Mouse (Mus musculus) liver, adult 2 months (tissue): ENCODE data around the gene Gpd1.

ENCODE experiments used
- CTCF ChIP-seq: fragments of 200-500 bp; IDR thresholded peaks from 2 replicates; pipeline ENCODE4 v1.5.1; 2011; ENCODE audit warnings: low read depth, low read length, control low read depth
- POLR2A ChIP-seq: fragments of 200-500 bp; IDR thresholded peaks from 2 replicates; pipeline ENCODE4 v1.6.1; 2011; ENCODE audit warnings: low read length, control low read depth; ENCODE audit not compliant: insufficient read depth; ENCODE audit errors: extremely low read depth

DNA sequence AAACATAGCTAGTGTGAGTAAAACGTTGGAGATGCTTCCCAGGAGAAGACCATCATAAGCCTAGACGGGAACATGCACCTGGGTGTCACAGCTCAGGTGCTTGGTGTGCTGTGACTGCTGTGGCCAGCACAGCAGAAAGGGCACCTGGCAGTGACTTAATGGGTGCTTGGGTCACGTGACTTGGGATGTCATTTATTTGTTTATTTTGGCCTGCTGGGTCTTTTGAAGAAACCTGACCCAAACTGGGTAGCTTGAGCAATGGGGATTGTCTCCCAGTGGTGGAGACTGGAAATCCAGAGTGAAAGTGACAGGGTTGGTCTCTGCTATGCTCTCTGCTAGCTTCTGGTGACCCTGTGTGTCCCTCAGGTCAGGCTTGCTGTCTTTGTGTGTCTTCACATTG, 5.8 kb upstream of the Gpd1 start:
- TF ChIP-seq CTCF (no peak), POLR2A (no peak)
